Comparison of ENCODE assay signal across 13 mouse cellular contexts in the genomic region with DNA sequence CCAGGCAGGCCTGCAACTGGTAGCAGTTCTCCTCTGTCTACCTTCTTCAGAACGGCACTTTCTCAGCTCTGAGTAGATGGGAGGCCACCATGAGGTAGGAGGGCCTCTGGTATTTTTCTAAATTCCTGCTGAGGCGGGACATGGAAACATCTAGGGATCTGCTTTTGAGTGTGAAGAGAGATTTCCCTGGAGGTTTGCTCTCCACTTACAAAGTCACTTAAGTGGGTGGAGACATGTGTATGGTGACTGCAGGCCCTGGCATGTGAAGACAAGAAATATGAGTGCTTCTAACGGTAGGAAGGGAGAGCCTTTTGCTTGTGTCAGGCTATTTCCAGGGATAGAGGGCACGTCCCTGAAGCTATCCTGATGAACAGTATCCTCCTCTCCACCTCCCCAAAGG. TPM values are rescaled to one million over a fixed set of nuclear protein-coding genes. Genes with fewer than 3 reads are reported as not detected.
"Had no signal": no experiment of that assay in that cellular context is flagged by ENCODE, and none has a peak within 500 bp of the region (broad histone marks: within the 10 kb centered on the region; RNA-seq: fewer than 3 reads in every experiment).

No protein-coding gene starts in this region.

- H3K9me3 ChIP-seq: limb, embryonic 15.5 days; liver, embryonic 12.5 days; midbrain, embryonic 13.5 days; neural tube, embryonic 15.5 days had no signal

- H3K4me3 ChIP-seq: limb, embryonic 15.5 days; liver, embryonic 12.5 days; midbrain, embryonic 13.5 days; myocyte; neural tube, embryonic 15.5 days had no signal

- H3K27ac ChIP-seq: limb, embryonic 15.5 days; liver, embryonic 12.5 days; midbrain, embryonic 13.5 days; neural tube, embryonic 15.5 days had no signal

- H3K36me3 ChIP-seq: limb, embryonic 15.5 days; liver, embryonic 12.5 days; midbrain, embryonic 13.5 days; neural tube, embryonic 15.5 days had no signal

- H3K4me1 ChIP-seq: neural tube, embryonic 15.5 days had no signal

- H3K4me2 ChIP-seq: limb, embryonic 15.5 days; liver, embryonic 12.5 days; midbrain, embryonic 13.5 days; neural tube, embryonic 15.5 days had no signal

- ATAC-seq: liver, embryonic 12.5 days; midbrain, embryonic 13.5 days had no signal

- DNase-seq: kidney, postnatal 36 days; layer of hippocampus, adult 9-11 months; layer of hippocampus, postnatal 36 days; right cerebral cortex, adult 18-20 months; right cerebral cortex, postnatal 25 days; thymus, postnatal 36 days had no signal

- H3K9ac ChIP-seq: limb, embryonic 15.5 days; liver, embryonic 12.5 days; midbrain, embryonic 13.5 days; neural tube, embryonic 15.5 days had no signal

RNA-seq across cellular contexts. Expression of a gene that starts 17.9 kb away (rescaled TPM):
- total RNA-seq: megakaryocyte-erythroid progenitor cell, adult 5-6 weeks had no signal
- polyA plus RNA-seq: liver, embryonic 16.5 days had no signal
